Mouse (Mus musculus): ENCODE data around the gene Kcnk2. TPM values are rescaled to one million over a fixed set of nuclear protein-coding genes. Genes with fewer than 3 reads are reported as not detected.

Gene Kcnk2
- polyA plus RNA-seq, 1 experiment: 15.0 TPM

DNA sequence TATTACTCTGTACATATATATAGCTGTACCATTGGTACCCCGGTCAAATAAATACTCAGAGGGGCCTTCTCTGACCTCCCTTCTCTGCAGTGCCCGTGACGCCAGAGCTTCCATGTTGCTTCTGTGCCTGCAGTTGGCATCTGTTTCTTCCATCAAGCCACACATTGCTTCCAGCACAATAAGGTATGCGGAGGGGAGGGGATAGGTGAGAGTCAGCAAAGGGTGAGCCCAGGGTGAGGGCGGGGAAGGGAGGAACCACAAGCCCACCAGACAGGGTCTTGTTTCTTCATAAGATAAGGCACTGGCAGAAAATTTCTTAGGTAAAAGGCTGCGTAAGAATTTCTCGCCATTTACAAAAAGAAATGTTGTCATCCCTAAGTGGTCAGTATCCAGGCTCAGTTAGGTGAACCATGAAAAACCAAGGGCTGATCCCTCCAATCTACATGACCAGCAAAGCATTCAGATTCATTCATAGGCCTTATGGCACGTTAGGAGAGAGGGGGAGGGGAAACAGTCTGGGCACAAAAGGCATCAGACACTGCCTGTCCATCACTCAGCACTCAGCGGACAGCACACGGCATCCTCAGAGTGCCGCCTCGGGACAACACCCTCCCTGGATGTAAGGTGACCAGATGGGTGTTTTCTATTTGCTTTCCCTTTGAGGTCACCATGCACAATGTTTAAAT lies 192.9 kb downstream of the Kcnk2 start:
- no peak for DNase-seq
- Histone ChIP-seq H3K4me1 (ENCODE audit: control insufficient read depth, insufficient read depth, low read length) (no peaks in the 10 kb centered on the region), H3K4me3 (replicated peaks; ENCODE audit: extremely low read depth, low read depth, low read length) (no peak overlapping the region)
- 82% methylated on average over 12 of the region's 12 CpGs for WGBS
- TF ChIP-seq POLR2A (IDR thresholded peaks at IDR 0.05; ENCODE audit: borderline replicate concordance, extremely low read depth, low read depth, low read length) (no peak), CTCF (IDR thresholded peaks at IDR 0.05; ENCODE audit: insufficient read depth, low read length) (no peak)

DNA sequence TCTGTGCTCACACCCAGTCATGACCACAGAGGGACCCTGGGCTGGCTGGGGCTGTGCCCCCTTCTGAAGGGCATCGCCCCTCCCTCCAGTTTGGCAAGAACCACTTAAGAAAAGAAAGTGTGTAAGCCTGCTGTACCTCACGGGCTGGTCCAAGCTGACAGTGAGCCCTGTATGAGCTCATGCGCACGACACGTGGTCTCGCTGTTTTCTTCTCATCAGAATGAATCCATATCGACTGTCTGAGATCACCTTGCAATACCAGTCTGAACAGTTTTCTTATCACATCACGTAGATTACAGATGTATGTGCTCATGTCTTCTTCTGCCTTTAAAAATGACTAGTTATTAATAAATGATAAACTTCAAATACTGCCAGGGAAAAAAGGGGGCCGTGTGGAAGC lies 193.5 kb downstream of the Kcnk2 start:
- Histone ChIP-seq H3K4me1 (ENCODE audit: control insufficient read depth, insufficient read depth, low read length) (no peaks in the 10 kb centered on the region), H3K4me3 (replicated peaks; ENCODE audit: extremely low read depth, low read depth, low read length) (no peak overlapping the region)
- 87% methylated on average over 9 of the region's 9 CpGs for WGBS
- no peak for DNase-seq
- TF ChIP-seq POLR2A (IDR thresholded peaks at IDR 0.05; ENCODE audit: borderline replicate concordance, extremely low read depth, low read depth, low read length): no peak
- no peak for TF ChIP-seq CTCF (IDR thresholded peaks at IDR 0.05; ENCODE audit: insufficient read depth, low read length)

DNA sequence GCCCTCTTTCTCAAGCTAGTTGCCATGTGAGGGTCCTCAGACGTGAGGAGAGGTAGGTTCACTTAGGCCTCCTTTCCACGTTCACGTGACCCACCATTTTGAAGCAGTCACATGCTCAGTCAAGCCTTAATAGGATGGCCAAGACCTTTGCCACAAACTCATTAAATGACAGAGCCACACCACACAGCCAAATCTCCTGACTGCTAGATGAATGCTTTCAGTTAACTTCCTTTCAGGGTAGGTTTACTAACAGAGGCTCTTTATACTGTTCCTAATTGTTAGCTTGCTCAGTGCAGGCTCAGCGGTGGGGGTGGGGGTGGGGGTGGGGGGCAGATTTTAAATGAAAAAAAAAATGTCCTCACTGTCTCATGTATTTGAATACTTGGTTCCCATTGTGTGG lies 206.3 kb downstream of the Kcnk2 start:
- Histone ChIP-seq H3K4me3 (replicated peaks; ENCODE audit: extremely low read depth, low read depth, low read length) (no peak overlapping the region), H3K4me1 (ENCODE audit: control insufficient read depth, insufficient read depth, low read length) (no peaks in the 10 kb centered on the region)
- TF ChIP-seq POLR2A (IDR thresholded peaks at IDR 0.05; ENCODE audit: borderline replicate concordance, extremely low read depth, low read depth, low read length) (no peak), CTCF (IDR thresholded peaks at IDR 0.05; ENCODE audit: insufficient read depth, low read length) (no peak)
- WGBS: 80% methylated on average over 4 of the region's 4 CpGs
- no peak for DNase-seq

DNA sequence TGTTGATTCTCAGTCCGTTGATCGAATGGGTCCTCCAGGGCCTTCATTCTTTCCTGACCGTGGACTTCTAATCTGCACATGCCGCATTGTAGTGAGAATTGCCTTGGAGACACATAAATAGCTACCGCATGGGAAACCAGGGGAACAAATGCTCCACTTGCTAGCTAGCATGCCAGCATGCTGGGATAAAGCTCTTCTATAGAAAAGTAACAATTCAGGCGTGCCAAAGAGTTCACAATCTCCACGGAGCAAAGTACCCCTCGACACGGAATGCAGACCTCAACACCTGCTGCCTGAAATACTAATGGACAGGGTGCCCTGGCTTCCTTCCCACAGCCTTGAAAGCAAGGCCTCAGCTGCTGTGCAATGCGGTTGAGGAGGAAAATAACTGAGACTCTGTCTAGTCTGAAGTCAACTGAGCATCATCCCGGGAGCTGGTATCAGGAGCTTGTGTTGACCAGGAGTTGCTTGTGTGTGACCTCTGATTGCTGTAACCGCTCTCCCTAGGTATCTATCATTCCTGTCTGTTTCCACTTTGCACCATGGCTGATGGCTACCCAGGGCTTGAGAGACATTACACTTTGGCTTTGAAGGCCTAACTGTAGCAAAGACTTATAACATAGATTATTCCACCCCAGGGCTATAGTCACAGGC lies 214.2 kb downstream of the Kcnk2 start:
- TF ChIP-seq CTCF (IDR thresholded peaks at IDR 0.05; ENCODE audit: insufficient read depth, low read length): no peak
- no peak for TF ChIP-seq POLR2A (IDR thresholded peaks at IDR 0.05; ENCODE audit: borderline replicate concordance, extremely low read depth, low read depth, low read length)
- no peak for DNase-seq
- peaks cover 3% of the 10 kb centered on the region; the same call in 1 of the 2 replicates for H3K4me1 ChIP-seq (ENCODE audit: control insufficient read depth, insufficient read depth, low read length)
- 84% methylated on average over 12 of the region's 12 CpGs for WGBS
- no peak overlapping the region for H3K4me3 ChIP-seq (replicated peaks; ENCODE audit: extremely low read depth, low read depth, low read length)

DNA sequence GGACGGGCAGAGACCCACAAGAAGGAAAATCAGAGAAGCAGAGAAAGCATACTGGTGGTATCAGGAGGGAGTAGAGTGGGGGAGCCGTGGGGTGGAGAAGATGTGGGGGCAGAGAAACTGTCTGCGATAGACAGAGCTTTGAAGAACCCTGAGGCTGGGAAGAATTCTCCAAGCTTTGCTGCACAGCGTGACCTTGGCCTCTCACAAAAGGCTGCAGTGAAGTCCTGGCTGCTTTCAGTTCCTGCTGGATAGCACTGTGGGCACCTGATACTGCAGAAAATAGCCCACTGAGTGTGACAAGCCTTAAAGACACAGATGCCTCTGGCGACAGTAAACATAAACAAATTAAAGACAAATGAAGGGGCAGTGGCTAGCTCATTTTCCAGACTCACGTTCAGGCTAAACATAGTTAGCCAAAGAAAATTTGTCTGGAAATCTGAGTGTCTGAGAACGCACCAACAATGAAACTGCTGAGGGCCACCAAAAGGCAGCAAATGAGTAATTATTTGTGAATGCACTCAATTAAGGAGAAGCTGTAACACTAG lies 216.8 kb downstream of the Kcnk2 start:
- DNase-seq: no peak
- no peak for TF ChIP-seq POLR2A (IDR thresholded peaks at IDR 0.05; ENCODE audit: borderline replicate concordance, extremely low read depth, low read depth, low read length)
- TF ChIP-seq CTCF (IDR thresholded peaks at IDR 0.05; ENCODE audit: insufficient read depth, low read length): no peak
- 46% methylated on average over 7 of the region's 7 CpGs for WGBS
- Histone ChIP-seq H3K4me1 (ENCODE audit: control insufficient read depth, insufficient read depth, low read length) (peaks cover 3% of the 10 kb centered on the region; the same call in 1 of the 2 replicates), H3K4me3 (replicated peaks; ENCODE audit: extremely low read depth, low read depth, low read length) (no peak overlapping the region)

DNA sequence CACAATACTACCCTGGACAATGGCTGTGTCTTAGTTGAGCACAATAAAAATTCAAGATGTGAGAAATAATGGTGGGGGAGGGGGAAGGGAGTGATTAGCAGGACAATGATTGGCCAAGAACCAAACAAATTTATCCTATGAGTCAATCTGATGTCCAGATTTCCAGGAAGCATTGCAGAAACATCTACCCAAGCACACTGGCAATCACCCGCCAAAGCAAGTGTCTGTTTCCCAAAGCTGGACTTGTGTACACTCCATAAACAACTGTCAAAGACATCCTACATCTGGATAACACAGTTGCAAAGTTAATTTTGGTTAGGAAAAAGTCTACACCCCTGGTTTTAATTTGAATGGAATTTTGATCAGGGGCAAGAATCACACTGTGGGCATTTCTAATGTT lies 224.3 kb downstream of the Kcnk2 start:
- TF ChIP-seq CTCF (IDR thresholded peaks at IDR 0.05; ENCODE audit: insufficient read depth, low read length) (no peak), POLR2A (IDR thresholded peaks at IDR 0.05; ENCODE audit: borderline replicate concordance, extremely low read depth, low read depth, low read length) (no peak)
- Histone ChIP-seq H3K4me3 (replicated peaks; ENCODE audit: extremely low read depth, low read depth, low read length) (no peak overlapping the region), H3K4me1 (ENCODE audit: control insufficient read depth, insufficient read depth, low read length) (no peaks in the 10 kb centered on the region; the same call in none of the 2 replicates)
- 38% methylated on average over 1 of the region's 1 CpGs for WGBS
- DNase-seq: no peak

DNA sequence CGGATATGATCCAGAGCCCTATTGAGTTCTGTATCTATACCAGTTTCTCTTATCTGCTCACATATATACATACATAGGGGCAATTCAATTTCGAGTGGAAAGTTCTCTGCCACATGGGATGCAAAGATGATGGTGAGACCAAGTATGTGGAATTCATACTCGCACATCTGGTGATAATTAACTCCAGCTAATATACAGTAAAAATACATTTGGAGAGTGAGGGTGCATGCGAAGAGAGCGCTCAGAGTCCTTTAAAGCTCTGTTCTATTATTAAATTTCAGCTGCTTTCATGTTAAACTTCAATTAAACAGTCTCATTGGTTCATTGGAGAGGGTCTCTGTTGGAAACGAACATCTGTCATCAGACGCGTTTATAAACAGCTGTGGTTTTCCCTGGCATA lies 228.6 kb downstream of the Kcnk2 start:
- 87% methylated on average over 8 of the region's 8 CpGs for WGBS
- TF ChIP-seq POLR2A (IDR thresholded peaks at IDR 0.05; ENCODE audit: borderline replicate concordance, extremely low read depth, low read depth, low read length): no peak
- TF ChIP-seq CTCF (IDR thresholded peaks at IDR 0.05; ENCODE audit: insufficient read depth, low read length): no peak
- DNase-seq: no peak

DNA sequence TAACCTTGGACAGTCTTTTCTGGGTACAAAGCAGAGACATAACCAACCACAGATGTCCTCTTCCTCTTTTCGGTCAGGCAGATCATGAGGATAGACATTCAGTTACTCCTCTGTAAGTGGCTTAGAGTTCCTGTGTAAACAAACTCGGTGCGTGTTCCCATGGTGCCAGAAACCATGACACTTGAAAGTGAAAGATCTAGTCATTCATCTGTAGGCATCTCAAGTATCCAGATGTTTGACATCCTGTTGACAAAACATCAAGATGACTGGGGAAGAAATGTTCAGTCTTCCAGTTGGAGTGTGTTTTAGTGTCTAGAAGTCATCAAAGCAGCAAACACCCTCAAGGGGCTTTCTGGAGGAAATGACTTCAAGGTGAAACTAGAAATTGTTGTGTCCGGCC lies 230.9 kb downstream of the Kcnk2 start:
- no peak for TF ChIP-seq POLR2A (IDR thresholded peaks at IDR 0.05; ENCODE audit: borderline replicate concordance, extremely low read depth, low read depth, low read length)
- no peak for TF ChIP-seq CTCF (IDR thresholded peaks at IDR 0.05; ENCODE audit: insufficient read depth, low read length)
- 22% methylated on average over 4 of the region's 4 CpGs for WGBS
- DNase-seq: no peak
- Histone ChIP-seq H3K4me3 (replicated peaks; ENCODE audit: extremely low read depth, low read depth, low read length) (no peak overlapping the region), H3K4me1 (ENCODE audit: control insufficient read depth, insufficient read depth, low read length) (peaks cover 4% of the 10 kb centered on the region)

More for the DNA sequence above, 228.6 kb downstream of the Kcnk2 start:
- Histone ChIP-seq H3K4me1 (ENCODE audit: control insufficient read depth, insufficient read depth, low read length) (peaks cover 4% of the 10 kb centered on the region), H3K4me3 (replicated peaks; ENCODE audit: extremely low read depth, low read depth, low read length) (no peak overlapping the region)

DNA sequence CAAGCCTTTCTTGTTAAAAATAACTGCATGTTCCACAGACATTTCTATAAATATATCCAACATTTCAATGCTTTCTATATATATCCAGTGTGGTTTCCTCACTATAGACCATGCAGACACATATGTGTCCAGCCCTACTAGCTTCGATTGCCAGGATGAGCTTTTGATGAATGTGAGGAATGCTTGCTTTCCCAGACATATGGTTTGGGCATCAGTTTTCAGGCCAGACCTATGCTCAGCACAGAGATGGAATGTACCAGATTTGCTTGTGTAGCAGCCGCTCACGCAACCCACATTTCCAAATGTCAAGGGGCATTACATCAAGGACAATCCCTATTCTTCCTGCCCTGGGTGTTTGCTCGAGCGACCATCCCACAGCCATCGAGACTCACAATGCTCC lies 236.3 kb downstream of the Kcnk2 start:
- WGBS: 84% methylated on average over 6 of the region's 6 CpGs
- DNase-seq: no peak
- Histone ChIP-seq H3K4me3 (replicated peaks; ENCODE audit: extremely low read depth, low read depth, low read length) (no peak overlapping the region), H3K4me1 (ENCODE audit: control insufficient read depth, insufficient read depth, low read length) (no peaks in the 10 kb centered on the region)
- no peak for TF ChIP-seq POLR2A (IDR thresholded peaks at IDR 0.05; ENCODE audit: borderline replicate concordance, extremely low read depth, low read depth, low read length)
- TF ChIP-seq CTCF (IDR thresholded peaks at IDR 0.05; ENCODE audit: insufficient read depth, low read length): no peak

DNA sequence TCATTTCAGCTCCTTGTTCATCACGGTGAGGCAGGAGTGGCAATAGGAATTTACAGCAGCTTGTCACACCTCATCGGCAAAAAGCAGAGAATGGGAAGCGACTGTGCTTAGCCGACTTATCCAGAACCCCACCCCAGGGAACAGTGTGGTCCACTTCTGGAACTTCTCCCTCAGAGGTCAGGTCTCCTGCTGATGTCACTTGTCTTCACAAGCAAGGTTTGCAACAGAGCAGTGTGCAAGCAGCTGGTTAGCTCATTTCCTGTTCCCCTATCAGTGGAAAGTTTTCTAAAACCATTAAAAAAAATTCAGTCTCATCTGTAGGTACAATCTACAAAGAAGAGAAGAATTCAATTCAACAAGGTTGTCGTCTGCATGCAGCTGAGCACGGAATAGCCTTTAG lies 236.9 kb downstream of the Kcnk2 start:
- WGBS: 50% methylated on average over 6 of the region's 6 CpGs
- Histone ChIP-seq H3K4me1 (ENCODE audit: control insufficient read depth, insufficient read depth, low read length) (no peaks in the 10 kb centered on the region), H3K4me3 (replicated peaks; ENCODE audit: extremely low read depth, low read depth, low read length) (no peak overlapping the region)
- no peak for TF ChIP-seq CTCF (IDR thresholded peaks at IDR 0.05; ENCODE audit: insufficient read depth, low read length)
- TF ChIP-seq POLR2A (IDR thresholded peaks at IDR 0.05; ENCODE audit: borderline replicate concordance, extremely low read depth, low read depth, low read length): no peak
- no peak for DNase-seq
